Mouse (Mus musculus) kidney, embryonic 15.5 days (tissue): ENCODE measurements around the gene Ccdc162. TPM values are rescaled to one million over a fixed set of nuclear protein-coding genes. Genes with fewer than 3 reads are reported as not detected.
A peak's percentile ranks its signal among the peaks of the same experiment; 100 is the strongest.

Experiments used
- ATAC-seq: fragments of 200-750 bp; cut with Nextera tagmentation; replicated peaks from 2 replicates; pipeline ENCODE4 v1.8.0; 2017; ENCODE audit warnings: moderate TSS enrichment; ENCODE audit not compliant: low FRiP score
- H3K27ac ChIP-seq: fragments of 300-500 bp; sonication (generic); 2 replicates; pipeline ENCODE4 v1.5.1; 2015; ENCODE audit warnings: mild to moderate bottlenecking, inconsistent platforms
- H3K27me3 ChIP-seq: fragments of 300-500 bp; sonication (generic); 2 replicates; pipeline ENCODE4 v1.6.1; 2015; ENCODE audit warnings: inconsistent platforms
- H3K36me3 ChIP-seq: fragments of 300-500 bp; sonication (generic); 2 replicates; pipeline ENCODE4 v1.6.1; 2015; ENCODE audit warnings: inconsistent platforms
- H3K4me1 ChIP-seq: fragments of 300-500 bp; sonication (generic); 2 replicates; pipeline ENCODE4 v1.6.1; 2015; ENCODE audit warnings: inconsistent platforms
- H3K4me2 ChIP-seq: fragments of 300-500 bp; sonication (generic); 2 replicates; pipeline ENCODE4 v1.6.1; 2015; ENCODE audit warnings: moderate library complexity, mild to moderate bottlenecking, inconsistent platforms
- H3K4me3 ChIP-seq: fragments of 300-500 bp; sonication (generic); replicated peaks from 2 replicates; pipeline ENCODE4 v1.5.1; 2015; ENCODE audit warnings: mild to moderate bottlenecking, inconsistent platforms
- H3K9ac ChIP-seq: fragments of 300-500 bp; sonication (generic); 2 replicates; pipeline ENCODE4 v1.6.1; 2015; ENCODE audit warnings: mild to moderate bottlenecking, inconsistent platforms
- H3K9me3 ChIP-seq: fragments of 300-500 bp; sonication (generic); replicated peaks from 2 replicates; pipeline ENCODE4 v1.6.1; 2016; ENCODE audit warnings: inconsistent platforms
- WGBS: fragments of 180-500 bp; shearing (Covaris S2); methylation state at CpG from one replicate; pipeline ENCODE4 v1.1.7; 2015; ENCODE audit warnings: mixed read lengths; 5-methylcytosine and 5-hydroxymethylcytosine counted together
- polyA plus RNA-seq: library from polyadenylated mRNA; unstranded; fragments of >200 nt; fragmentation: Nextera tagmentation; extraction: Ambion mirVana; gene quantifications from 2 replicates; pipeline ENCODE4 v1.2.1, GENCODE M21; 2015

Gene Ccdc162
- polyA plus RNA-seq, 1 experiment from 2014 or later: 0.47 TPM

DNA sequence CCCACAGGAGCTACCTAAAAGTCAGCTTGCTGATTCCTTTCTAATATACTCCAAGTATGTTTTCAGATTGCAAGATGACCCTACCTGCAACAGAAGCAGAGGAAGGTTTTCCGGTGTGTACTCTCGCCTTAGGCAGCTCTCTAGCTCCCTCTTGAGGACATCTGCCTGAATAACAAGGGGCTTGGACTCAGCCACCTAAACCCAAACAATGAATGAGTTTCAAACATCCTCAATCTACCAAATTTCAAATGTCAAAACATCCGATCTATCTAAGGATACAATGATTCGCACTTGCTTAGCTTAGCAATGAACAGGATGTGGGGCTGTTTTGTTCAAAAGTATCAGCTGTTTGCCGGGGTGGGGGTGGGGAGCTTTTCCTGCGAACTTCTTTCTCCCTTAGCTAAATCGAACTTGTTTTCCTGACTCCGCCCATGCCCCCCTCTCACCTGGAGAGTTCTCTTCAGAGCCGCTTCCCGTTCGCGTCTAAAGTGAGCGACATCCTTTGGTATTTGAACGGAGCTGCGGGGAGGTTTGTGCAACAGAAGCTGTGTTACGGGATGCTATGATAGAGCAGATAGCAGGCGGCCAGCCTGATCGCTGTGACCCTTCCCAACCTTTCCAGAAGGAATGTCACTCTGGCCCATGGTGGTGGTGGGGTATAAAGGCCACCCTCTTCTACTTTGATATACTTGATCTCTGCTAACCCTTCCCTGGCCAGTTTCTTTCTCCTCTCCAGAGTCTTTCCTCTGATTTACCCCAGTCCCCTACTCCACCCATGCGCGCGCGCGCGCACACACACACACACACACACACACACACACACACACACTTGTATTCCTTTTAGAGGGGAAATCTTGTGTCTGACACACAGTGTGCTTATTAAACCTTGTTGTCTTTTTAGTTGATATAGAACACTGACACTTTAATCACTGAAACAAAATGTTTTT, 26.2 kb downstream of the Ccdc162 start:
- Histone ChIP-seq H3K27ac (no peak overlapping the region), H3K36me3 (no peaks in the 10 kb centered on the region), H3K9me3 (no peaks in the 10 kb centered on the region), H3K4me3 (peak overlapping the region; percentile 49), H3K4me1 (peaks cover 9% of the 10 kb centered on the region), H3K4me2 (peak overlapping the region; percentile 83), H3K27me3 (no peaks in the 10 kb centered on the region), H3K9ac (peak overlapping the region; percentile 29)
- 22% methylated on average over 24 of the region's 24 CpGs for WGBS
- ATAC-seq: peak; percentile 49; the same call in 1 of the 2 replicates

DNA sequence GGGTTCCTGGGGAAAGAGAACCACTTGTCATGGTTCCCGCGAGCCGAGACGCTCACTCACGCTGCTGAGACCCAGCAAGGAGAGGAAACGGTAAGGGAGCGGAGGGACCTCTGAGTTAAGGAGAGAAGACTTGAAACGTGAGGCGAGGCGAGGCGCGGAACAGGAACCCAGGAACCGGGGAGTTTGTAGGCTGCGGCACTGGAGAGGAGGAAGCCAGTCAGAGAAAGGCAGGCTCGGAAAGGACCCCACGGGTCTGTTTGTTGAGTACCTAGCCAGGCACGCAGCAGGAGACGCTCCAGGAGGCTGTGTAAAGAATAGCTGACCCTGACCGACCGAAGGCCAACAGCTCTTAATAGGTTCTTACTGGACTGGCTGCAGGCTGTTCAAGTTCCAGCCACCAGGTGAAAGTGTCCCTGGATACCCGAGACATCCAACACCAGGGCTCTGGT, 31.9 kb downstream of the Ccdc162 start:
- no peak overlapping the region for H3K27ac ChIP-seq
- H3K9ac ChIP-seq: no peak overlapping the region
- H3K4me1 ChIP-seq: peaks cover 6% of the 10 kb centered on the region
- H3K4me2 ChIP-seq: peak overlapping the region; percentile 54
- H3K36me3 ChIP-seq: no peaks in the 10 kb centered on the region
- ATAC-seq: peak; percentile 74
- WGBS: under 1% methylated on average over 21 of the region's 21 CpGs
- H3K4me3 ChIP-seq: peak overlapping the region; percentile 27
- H3K9me3 ChIP-seq: no peaks in the 10 kb centered on the region
- H3K27me3 ChIP-seq: 0 out of 2 replicates have a peak, but pooled peaks cover 4% of the 10 kb centered on the region

DNA sequence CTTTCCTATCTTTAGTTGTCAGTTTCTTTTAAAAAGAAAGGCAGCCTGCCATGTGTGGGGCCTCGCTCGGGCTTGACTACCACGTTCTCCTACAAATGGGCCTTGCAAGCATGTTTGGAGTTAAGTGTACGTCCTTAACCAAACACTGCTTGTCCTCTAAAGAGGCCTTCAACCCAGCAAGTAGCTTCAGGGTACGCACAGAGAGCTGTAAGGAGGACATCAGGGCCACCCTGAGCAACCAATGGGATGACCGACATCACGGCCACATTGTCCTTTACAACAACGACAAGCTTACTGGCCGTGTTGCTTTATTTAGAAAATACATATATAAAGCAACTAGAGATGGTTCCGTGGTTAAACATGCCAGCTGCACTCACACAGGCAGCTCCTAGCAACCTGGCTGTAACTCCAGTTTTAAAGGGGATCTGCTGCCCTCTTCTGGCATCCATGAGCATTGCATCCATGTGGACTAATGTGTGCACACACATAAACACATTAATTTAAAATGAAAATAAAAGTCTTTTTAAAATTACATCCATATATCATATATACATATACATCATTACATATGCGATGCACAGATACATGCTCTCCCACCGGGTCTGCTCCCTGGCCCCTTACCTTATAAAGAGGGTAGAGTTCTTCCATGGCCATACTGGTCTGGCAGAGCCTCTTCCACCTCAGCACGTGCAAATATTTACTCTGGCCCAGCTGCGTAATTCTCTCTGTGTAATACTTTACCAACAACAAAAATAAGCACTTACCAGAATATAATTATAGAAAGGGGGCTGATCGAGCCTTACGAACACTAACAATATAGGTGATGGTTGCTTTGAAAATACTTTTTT, 33.7 kb downstream of the Ccdc162 start:
- Histone ChIP-seq H3K36me3 (no peaks in the 10 kb centered on the region), H3K9me3 (no peaks in the 10 kb centered on the region), H3K9ac (no peak overlapping the region), H3K27me3 (0 out of 2 replicates have a peak, but pooled peaks cover 4% of the 10 kb centered on the region), H3K4me1 (peaks cover 15% of the 10 kb centered on the region), H3K27ac (no peak overlapping the region), H3K4me2 (no peak overlapping the region), H3K4me3 (no peak overlapping the region)
- ATAC-seq: no peak
- WGBS: 45% methylated on average over 16 of the region's 16 CpGs

DNA sequence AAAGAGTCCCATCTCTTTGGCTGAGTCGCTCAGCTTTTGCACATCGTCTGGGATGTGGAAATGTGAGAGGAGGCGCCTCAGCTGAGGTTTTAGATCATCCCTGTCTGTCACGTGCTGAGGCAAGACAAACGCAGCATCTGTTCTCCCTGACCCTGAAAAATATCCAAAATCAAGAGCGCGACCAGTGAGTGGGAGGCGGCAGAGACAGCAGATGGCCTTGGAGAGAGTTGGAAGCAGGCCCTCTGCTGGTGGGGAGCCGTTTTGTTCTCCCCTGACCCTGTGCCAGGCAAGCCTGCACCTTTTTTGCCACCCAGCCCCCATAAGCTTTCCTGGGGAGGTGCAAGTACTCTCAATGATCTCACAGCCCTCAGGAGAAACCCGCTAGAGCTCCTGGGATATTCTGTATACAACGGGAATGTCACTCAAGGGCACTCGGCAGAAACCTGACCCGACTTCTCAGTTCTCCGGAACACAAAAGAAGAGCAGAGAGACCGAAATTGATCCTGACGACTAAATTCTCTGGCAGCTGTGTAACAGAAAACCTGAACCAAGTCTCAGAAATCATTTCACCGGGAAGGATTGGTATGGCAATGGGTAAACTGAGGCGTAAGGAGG, 37.6 kb downstream of the Ccdc162 start:
- 0 out of 2 replicates have a peak, but pooled peaks cover 2% of the 10 kb centered on the region for H3K27me3 ChIP-seq
- H3K9me3 ChIP-seq: no peaks in the 10 kb centered on the region
- H3K36me3 ChIP-seq: no peaks in the 10 kb centered on the region
- 17% methylated on average over 18 of the region's 18 CpGs for WGBS
- ATAC-seq: peak; percentile 57; the same call in 1 of the 2 replicates
- no peak overlapping the region for H3K9ac ChIP-seq
- H3K4me1 ChIP-seq: peaks cover 17% of the 10 kb centered on the region
- peak overlapping the region; percentile 47 for H3K4me2 ChIP-seq
- peak overlapping the region; percentile 17 for H3K4me3 ChIP-seq
- peak overlapping the region; percentile 14 for H3K27ac ChIP-seq

DNA sequence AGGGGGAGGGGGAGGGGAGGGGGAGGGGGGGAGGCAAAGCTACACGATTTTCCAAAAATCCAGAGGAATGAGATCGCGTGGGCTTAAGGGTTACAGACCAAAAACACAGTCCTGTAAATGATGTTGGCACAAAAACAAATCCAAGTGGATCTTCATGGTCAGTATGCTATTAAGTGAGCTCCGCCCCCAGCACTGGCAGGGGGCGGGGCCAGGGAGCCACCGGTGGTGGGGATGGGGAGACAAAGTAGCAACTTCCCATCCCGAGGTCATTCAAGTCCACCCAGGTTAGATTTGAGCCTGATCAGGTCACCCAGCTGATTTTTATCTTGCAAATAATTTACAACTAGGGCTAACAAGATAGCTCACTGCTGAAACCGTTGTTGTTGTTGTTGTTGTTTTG, 39.0 kb downstream of the Ccdc162 start:
- H3K4me3 ChIP-seq: no peak overlapping the region
- no peaks in the 10 kb centered on the region for H3K36me3 ChIP-seq
- peaks cover 17% of the 10 kb centered on the region for H3K4me1 ChIP-seq
- no peak overlapping the region for H3K4me2 ChIP-seq
- no peaks in the 10 kb centered on the region for H3K27me3 ChIP-seq
- no peak for ATAC-seq
- no peak overlapping the region for H3K27ac ChIP-seq
- 61% methylated on average over 8 of the region's 8 CpGs for WGBS
- H3K9ac ChIP-seq: no peak overlapping the region
- H3K9me3 ChIP-seq: no peaks in the 10 kb centered on the region

DNA sequence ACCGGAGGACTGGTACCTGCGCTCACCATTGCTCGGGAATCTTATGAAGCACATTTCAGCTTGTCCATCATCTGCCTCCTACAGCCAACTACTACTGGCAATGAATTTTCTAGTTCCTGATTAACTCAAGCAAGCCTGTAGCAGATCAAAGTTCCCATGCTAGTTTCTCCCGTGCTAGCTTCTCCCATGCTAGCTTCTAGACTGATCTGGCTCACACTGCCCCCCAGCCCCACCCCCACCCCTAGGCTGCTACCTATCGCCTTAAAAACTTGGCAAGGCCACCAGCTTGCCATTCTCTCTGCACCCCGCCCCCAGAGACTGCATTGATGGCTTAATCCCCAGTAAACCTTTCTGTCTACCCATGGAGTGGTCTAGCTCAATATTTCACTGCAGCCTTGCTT, 39.8 kb downstream of the Ccdc162 start:
- no peaks in the 10 kb centered on the region for H3K27me3 ChIP-seq
- WGBS: 76% methylated on average over 6 of the region's 6 CpGs
- no peak overlapping the region for H3K27ac ChIP-seq
- H3K4me3 ChIP-seq: no peak overlapping the region
- no peak overlapping the region for H3K9ac ChIP-seq
- H3K9me3 ChIP-seq: no peaks in the 10 kb centered on the region
- no peaks in the 10 kb centered on the region for H3K36me3 ChIP-seq
- no peak overlapping the region for H3K4me2 ChIP-seq
- peaks cover 17% of the 10 kb centered on the region for H3K4me1 ChIP-seq
- no peak for ATAC-seq

DNA sequence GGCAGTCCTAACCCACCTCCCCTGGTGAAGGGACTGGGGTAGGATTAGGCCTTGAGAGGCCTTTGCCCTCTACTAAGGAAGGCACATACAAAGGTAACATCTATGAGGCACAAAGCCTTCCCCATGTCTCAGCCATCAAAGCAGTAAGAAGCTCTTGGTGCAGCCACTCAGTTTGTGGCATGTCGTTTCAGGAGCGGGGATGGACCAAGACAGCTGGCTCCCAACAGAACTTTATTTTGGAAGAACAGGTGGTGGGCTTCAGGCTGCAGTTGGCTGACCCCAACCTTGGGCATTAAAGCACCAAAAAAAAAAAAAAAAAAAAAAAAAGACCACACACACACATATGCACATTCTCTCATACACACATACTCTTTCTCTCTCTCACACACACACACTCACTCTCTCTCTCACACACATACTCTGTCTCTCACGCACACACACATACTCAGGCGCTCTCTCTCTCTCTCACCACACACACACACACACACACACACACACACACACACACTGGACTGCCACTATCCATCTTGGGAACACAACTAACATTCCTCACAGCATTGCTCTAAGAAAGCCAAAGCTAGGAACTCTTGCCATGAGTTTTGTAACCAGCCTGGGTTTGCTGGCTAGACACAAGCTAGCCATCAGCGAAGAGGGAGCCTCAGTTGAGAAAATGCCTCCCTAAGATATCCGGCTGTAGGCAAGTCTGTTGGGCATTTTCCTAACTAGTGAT, 40.4 kb downstream of the Ccdc162 start:
- no peak for ATAC-seq
- H3K9ac ChIP-seq: no peak overlapping the region
- 71% methylated on average over 6 of the region's 6 CpGs for WGBS
- peaks cover 17% of the 10 kb centered on the region for H3K4me1 ChIP-seq
- H3K4me3 ChIP-seq: no peak overlapping the region
- H3K4me2 ChIP-seq: no peak overlapping the region
- H3K9me3 ChIP-seq: no peaks in the 10 kb centered on the region
- no peaks in the 10 kb centered on the region for H3K36me3 ChIP-seq
- H3K27ac ChIP-seq: no peak overlapping the region
- no peaks in the 10 kb centered on the region for H3K27me3 ChIP-seq

DNA sequence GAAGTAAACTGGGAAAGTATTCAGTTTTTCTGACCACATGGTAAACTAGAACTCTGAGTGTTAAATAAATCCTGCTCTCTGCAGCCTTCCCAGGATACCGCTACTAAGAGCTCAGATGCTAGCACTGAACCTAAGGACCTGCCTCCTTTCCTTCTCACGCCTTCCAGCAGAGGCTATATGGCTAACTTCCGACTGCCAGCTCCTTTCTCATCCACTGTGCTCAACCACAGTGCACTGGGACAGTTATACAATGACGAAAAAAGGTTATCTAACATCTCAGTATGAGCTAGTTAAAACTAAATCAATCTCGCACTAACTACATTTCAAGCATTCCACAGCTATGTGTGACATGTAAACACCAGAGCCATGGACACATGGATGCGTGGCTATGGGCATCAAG, 41.2 kb downstream of the Ccdc162 start:
- ATAC-seq: no peak
- Histone ChIP-seq H3K4me2 (no peak overlapping the region), H3K9ac (no peak overlapping the region), H3K4me3 (no peak overlapping the region), H3K36me3 (no peaks in the 10 kb centered on the region), H3K9me3 (no peaks in the 10 kb centered on the region), H3K4me1 (peaks cover 17% of the 10 kb centered on the region), H3K27me3 (no peaks in the 10 kb centered on the region), H3K27ac (no peak overlapping the region)
- WGBS: 69% methylated on average over 6 of the region's 6 CpGs

DNA sequence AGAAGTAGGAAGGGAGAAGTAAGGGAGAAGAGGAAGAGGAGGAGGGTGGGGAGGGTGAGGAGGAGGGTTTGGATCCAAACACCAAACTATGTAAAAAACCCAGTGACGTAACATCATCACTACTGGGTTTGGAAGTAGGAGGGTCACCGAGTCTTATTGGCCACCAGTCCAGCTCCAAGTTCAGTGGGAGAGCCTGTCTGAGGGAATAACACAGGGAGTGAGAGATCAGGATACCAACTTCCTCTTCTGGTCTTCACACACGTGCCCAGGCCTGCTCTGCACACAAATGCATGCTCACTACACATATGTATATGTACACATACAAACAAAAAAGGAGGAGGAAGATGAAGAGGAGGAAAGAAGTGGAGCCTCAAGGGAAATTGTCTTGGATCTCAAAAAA, 42.1 kb downstream of the Ccdc162 start:
- H3K4me3 ChIP-seq: no peak overlapping the region
- H3K27ac ChIP-seq: no peak overlapping the region
- no peaks in the 10 kb centered on the region for H3K36me3 ChIP-seq
- H3K9me3 ChIP-seq: no peaks in the 10 kb centered on the region
- H3K4me2 ChIP-seq: no peak overlapping the region
- H3K9ac ChIP-seq: no peak overlapping the region
- ATAC-seq: no peak
- 62% methylated on average over 3 of the region's 3 CpGs for whole genome bisulfite sequencing
- peaks cover 17% of the 10 kb centered on the region for H3K4me1 ChIP-seq
- H3K27me3 ChIP-seq: no peaks in the 10 kb centered on the region

DNA sequence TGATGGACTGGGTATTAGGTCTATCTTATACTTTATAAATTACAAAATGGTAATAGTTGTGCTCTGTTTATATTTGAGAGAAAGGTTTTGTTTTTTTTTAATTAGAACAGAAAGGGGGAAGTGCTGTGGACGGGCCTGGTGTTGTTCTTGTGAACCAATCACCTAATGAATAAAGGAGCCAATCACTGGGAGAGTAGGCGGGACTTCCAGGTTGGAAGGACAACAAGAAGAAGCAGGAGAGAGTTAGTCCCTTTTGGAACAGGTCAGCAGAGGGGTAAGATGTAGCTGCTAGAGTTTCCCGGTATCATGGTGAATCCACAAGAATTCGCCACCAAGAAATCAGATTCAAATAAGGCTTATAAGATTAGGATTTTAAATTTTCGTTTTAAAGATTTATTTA, 46.2 kb downstream of the Ccdc162 start:
- Histone ChIP-seq H3K27me3 (no peaks in the 10 kb centered on the region), H3K4me3 (no peak overlapping the region), H3K9ac (no peak overlapping the region), H3K27ac (no peak overlapping the region), H3K9me3 (no peaks in the 10 kb centered on the region), H3K4me2 (no peak overlapping the region), H3K4me1 (no peaks in the 10 kb centered on the region), H3K36me3 (no peaks in the 10 kb centered on the region)
- 82% methylated on average over 5 of the region's 5 CpGs for WGBS
- no peak for ATAC-seq

DNA sequence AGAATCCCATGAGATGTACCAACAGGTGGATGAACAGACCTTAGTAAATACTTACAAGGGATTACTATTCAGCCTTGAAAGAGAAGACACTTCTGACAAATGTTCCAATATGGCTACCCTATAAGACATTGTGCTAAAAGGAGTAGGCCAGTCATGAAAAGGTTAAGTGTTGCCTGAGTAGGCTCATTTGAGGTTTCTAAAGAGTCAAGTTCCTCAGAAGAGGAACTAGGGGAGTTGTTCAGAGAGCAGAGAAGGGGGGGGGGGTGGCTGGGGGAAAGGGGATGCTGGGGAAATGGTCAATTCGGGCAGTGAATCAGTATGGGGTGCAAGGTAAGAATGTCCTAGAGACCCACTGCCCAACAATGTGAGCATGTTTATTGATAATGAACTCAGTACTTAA, 50.9 kb downstream of the Ccdc162 start:
- WGBS: 80% methylated on average over 1 of the region's 1 CpGs
- Histone ChIP-seq H3K36me3 (no peaks in the 10 kb centered on the region), H3K9ac (no peak overlapping the region), H3K4me2 (no peak overlapping the region), H3K4me3 (no peak overlapping the region), H3K4me1 (no peaks in the 10 kb centered on the region), H3K27me3 (no peaks in the 10 kb centered on the region), H3K27ac (no peak overlapping the region), H3K9me3 (no peaks in the 10 kb centered on the region)
- ATAC-seq: no peak
